Mouse (Mus musculus): ENCODE measurements around the gene Tcf25.

Gene Tcf25

DNA sequence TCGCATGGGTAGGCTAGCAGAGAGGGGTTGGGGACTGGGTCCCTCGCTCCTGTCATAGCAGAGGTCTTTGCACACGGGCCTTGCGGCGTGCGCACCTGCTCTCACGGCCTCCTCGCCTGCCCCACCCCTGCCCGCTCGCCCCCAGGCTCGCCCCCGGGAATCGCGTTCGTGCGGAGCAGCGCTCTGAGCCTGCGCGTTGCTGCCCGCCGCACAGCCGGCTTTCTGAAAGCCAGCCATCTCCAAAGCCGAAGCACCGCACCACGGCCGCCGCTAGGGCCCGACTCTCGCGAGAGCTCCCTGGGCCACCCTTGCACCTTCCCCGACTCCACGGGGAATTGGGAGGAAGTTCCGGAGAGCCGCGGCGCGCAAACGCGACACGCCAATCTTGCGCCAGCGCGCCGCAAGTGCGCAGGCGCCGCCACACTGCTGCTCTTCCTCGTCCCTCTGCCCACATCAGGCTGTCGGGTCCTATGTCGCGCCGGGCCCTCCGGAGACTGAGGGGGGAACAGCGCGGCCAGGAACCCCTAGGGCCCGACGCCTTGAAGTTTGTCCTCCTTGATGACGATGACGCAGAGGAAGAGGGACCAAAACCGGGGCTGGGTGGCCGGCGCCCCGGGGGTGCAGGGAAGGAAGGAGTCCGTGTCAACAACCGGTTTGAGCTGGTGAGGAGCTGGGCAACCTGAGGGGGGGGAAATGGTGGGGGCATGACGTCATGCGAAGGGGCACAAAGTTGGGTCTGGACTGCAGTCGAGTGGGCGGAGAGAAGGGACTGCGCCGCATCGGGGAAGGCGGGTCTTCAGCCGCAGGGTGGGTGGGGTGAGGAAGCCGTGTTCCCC is at the start of gene Tcf25:
Gene Tcf25, plus strand, starts transcription at position 351 of the 836 bp plus-strand sequence.
- peak; percentile 92 for DNase-seq (ENCODE audit: low spot score)

DNA sequence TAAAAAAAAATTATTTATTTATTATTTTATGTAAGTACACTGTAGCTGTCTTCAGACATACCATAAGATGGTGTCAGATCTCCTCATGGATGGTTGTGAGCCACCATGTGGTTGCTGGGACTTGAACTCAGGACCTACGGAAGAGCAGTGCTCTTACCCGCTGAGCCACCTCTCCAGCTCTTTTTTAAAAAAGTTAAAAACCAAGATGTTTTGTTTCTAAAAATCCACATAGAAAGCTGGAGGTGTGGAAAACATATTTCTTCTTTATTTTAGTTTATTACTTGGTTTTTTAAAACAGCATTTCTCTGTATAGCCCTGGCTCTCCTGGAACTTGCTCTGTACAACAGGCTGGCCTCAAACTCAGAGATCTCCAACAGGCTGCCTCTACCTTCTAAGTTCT is 45.0 kb upstream of the Tcf25 start:
- no peak for DNase-seq (ENCODE audit: low spot score)

DNA sequence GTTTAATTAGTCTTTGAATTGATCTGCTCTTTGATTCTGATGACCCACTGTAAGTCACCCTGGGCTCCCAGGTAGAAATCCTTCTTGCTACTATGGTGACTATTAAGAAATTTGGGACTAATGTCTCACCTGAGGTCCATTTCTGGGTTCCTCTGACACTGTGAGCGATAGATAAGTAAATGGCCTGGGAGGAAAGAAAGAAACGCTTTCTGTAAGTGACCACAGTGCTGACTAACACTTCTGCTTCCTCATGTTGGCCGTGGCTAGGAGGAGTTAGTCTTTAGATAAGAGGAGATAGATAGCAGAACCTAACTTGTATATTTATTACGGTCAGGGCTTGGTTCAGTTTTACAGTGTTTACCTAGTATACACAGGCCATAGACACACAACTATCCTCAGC is 44.2 kb upstream of the Tcf25 start:
- DNase-seq (ENCODE audit: low spot score): no peak

DNA sequence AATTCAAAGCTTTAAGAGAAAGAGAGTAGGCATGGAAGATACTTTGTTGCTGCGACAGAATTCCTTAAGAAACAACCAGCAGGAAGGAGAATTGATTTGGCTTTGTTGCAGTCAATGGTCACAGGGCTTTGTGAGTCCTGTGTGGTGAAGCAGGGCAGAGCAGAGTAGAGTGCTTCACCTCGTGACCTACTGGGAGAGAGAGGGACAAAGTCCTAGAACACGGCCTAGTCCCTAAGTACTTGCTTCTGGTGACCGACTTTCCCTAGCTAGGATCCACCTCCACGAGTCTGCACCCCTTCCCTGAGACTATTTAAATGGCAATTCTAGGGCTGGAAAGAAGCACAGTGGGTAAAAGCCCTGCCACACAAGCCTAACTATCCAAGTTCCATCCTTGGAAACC is 43.6 kb upstream of the Tcf25 start:
- DNase-seq (ENCODE audit: low spot score): no peak

DNA sequence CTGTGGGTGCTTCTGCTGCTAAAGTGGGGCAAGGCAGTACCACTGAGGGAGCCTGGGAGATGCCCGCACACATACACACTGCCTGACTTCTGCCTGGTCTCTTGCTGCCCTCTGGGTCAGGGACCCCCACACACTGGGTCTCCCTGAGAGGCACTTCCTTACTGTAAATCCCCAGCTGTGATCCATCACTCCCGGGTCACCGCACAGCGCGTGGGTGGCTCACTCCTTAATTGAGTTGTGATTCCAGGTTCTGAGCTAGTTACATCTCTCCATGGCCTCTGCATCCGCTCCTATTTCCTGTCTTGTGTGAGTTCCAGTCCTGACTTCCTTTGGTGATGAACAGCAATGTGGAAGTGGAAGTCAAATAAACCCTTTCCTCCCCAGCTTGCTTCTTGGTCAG is 42.9 kb upstream of the Tcf25 start:
- no peak for DNase-seq (ENCODE audit: low spot score)

DNA sequence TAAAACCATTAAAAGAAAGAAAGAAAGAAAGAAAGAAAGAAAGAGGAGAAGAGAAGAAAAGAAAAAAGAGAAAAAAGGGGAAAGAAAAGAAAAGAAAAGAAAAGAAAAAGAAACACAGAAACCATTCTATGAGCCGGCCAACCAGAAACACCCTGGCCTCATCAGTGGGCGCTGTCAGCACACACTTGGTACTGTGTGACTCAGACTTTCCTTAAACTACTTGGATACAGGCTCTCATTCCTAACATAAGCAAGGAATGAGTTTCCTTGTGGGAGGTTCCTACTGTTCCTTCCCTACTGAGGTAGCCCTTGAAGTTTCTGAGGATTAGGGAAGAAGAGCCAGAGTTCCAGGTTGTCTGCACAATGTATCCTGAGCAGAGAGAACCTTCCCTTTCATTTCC is 42.3 kb upstream of the Tcf25 start:
- DNase-seq (ENCODE audit: low spot score): no peak

DNA sequence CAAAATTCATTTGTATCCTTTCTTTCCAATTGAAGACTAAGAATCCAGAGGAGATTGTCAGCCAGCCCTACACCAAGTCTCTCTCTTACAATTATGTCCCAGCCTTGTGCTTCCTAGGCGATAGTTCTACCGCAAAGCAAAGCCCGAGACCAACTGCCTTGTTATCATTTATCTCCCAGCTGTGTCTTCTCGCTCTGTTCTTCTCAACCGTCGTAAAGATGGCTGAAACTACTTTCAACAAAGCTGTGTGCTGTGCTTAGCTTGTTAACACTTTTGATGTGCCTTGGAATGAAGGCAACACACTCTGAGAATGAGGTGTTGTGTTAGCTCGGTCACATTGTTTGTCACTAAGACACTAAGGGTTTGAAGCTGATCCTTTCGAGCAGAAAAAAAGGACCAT is 41.7 kb upstream of the Tcf25 start:
- DNase-seq (ENCODE audit: low spot score): no peak

DNA sequence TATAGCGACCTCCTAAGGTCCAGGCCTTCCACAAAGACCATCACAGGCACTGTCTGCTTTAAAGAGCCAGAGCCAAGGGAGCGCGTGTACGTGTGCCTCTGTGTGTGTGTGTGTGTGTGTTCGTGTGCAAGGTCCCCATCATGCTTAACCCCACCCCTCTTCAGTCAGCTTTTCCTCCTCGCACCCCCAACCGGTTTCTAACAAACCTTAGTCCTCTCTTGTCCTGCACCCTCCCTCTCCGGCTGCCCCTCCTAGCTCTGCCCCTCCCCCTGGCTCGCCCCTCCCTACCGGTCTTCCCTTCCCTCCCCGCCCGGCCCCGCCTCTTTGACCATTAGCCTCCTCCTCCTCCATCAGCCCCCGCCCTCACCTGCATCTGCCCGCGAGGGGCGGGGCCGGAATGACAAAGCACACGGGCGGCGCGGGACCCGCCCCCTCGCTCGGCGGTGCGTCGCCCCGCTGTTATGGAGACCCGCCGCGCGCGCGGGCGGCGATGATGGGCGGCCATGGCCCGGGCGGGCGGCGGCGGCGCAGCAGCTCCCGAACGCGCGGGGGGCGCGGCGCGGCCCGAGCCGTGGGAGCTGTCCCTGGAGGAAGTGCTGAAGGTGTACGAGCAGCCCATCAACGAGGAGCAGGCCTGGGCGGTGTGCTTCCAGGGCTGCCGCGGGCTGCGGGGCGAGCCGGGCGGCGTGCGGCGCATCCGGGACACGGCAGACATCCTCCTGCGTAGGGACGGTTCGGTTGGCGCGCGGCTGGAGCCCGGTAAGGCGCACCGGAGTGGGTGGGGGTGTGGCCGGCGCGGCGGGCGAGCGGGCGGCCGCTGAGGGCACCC is 41.1 kb upstream of the Tcf25 start, which contains the start of gene Spire2:
Gene Spire2, plus strand, starts transcription at position 452 of the 829 bp plus-strand sequence.
- peak; percentile 37 for DNase-seq (ENCODE audit: low spot score)

DNA sequence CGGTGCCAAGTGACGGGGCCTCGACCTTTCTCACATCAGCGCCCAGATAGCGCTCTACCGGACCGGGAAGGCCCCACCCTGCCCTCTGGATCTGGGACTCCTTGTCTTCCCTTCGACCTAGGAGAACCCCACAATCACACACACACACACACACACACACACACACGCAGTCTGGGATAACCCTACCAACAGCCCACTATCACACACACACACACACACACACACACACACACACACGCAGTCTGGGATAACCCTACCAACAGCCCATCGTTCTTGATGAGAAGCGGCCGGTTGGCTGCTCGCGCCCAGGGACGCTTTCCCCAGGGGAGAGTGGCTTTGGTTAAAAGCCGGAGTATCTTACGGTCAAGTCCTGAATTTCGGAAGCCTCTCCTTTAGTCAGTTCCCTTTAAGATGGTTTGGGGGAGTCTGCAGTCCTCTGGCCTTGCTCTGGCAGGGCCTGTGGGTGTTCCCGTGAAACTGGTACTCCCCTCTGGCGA is 40.4 kb upstream of the Tcf25 start:
- DNase-seq (ENCODE audit: low spot score): no peak

DNA sequence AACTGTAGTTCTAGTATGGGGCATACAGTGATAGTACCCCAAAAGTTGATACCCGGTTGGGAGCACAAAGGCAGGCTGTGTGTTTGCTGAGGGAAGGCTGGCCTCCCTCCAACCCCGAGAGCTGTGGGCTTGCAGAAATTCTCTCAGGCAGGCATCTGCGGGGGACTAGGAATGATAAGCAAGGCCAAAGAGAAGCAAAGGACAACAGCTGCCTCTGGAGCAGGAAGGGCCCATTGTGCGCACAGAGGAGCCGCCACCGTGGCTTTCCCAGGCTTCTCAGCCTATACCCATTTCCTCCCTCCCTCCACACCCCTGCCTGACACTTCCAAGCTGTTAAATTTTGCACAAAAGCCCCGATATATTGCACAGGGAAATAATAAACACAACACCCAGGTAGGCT is 39.7 kb upstream of the Tcf25 start:
- no peak for DNase-seq (ENCODE audit: low spot score)

DNA sequence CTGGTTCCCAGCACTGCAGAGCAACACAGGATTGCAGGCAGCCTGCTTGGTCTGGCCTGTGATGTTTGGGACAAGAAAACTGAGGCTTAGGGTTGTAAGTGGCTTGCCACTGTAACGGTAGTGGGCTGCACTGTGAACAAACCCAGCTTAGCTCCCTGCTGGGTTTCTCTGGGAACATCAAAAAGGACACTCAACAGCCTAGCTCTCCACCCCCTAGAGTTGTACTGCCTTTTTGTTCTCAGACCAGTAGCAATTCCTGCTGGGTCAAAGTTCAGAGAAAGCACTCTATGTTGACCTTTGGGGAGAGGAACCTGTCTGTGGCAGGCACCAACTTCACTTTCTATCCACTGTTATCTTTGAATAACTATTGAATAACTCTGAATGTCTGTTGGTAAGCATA is 39.1 kb upstream of the Tcf25 start:
- no peak for DNase-seq (ENCODE audit: low spot score)

DNA sequence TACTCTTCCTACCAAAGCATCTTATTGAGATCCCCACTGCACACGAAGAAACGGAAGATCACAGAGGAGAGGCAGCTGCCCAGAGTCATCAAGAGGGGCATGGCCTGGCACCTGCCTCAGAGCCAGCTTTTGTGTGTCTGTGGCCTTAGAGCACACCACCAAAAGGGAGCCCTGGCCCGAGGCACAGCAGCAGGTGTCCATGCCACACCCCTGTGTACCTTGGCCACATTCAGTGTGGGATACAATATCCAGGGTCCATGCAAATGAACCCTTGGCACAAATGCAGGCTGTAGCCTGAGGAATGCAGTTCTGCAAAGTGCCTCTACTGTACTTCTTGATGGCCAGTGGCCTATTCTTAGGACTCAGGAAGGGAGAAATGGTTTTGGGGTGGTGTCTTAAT is 36.1 kb upstream of the Tcf25 start:
- DNase-seq (ENCODE audit: low spot score): no peak

DNA sequence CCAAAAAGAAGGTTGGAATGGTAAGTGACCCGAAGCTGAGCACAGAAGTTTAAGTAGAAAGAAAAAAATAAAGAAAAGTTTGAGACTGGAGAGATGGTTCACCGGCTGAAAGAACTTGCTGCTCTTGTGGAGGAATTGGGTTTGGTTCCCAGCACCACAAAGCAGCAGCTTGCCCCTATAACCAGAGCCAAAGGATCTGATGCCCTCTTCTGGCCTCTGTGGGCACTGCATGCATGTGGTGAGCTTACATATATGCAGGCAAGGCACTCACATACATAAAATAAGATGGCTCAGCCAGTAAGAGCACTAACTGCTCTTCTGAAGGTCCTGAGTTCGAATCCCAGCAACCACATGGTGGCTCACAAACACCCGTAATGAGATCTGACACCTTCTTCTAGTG is 33.5 kb upstream of the Tcf25 start:
- no peak for DNase-seq (ENCODE audit: low spot score)

DNA sequence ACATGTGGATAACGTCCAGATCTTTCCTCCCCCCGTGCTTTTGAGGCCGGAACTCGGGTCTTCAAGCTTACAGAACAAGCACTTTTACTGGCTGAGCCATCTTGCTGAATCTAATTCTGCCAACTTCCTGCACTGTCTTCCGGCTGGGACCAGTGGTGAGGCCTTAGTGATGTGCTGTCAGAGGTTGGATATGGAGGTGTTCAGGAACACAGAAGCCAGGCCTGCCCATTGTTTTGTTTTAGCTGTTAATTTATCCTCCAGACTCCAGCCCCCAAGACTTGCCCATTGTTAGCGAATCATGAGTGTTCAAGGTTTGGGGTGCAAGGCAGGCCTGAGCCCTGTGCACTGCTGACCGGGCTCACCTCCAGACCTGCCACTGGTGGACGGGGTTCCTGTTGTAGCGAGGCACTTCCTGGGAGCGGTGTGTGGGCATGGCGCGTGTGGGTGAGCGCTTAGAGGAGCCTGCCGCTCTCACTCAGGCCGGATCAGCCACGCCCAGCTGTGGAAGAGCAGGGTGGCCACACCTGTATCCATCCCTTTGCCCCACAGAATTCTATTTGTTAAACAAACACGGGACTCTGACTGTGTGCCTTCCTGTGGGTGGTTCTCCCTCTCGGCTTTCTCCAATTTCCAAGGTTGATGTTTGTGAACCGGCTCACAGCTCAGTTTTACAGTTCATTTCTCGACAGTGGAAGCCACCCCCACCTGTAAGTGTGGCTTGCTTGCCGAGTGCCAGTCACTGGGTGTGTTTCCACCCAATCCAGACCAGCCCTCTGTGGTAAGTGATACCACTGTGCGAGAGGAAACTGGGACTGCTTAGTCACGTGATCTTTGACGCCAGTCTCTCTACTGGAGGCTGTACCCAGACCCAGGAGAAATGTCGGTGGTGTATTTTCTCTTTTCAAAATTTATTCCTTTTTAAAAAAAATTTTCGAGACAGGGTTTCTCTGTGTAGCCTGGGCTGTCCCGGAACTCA is 32.2 kb upstream of the Tcf25 start:
- DNase-seq (ENCODE audit: low spot score): no peak

DNA sequence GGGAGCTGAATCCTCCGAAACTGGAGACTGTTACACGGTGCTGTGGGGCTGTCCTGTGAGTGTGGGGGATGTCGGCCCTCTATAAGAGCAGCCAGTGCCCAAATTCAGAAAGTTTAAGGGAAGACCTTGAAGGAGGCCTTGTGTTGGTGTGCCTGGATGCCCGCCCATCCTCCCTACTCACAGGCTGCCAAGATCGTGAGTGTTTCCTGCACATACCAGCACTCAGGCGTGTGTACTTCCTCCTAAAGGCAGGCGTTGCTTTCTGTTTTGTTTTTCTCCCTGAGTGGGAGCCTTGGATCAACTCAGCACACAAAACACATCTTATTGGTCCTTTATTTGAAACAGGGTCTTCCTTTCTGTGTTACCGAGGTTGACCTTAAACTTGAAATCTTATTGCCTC is 31.3 kb upstream of the Tcf25 start:
- DNase-seq (ENCODE audit: low spot score): no peak

DNA sequence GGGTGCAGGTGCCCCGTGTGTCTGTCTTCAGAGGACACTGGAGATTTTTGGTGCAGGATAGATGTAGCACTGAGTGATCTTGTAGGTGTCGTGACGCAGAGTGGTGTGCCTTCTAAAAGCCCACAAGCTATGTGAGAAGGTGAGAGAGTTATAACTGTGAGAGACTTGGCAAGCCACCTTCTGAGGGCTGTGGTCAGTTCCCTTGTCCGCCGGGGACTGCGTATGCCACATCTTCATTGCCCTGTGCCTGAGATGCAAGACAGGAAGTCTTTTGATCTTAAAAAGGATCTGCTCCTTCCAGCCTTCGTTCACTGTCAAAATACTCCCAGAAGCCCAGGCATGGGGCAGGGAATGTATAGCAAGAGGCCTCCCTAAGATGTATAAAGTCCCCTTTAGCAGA is 30.6 kb upstream of the Tcf25 start:
- no peak for DNase-seq (ENCODE audit: low spot score)

DNA sequence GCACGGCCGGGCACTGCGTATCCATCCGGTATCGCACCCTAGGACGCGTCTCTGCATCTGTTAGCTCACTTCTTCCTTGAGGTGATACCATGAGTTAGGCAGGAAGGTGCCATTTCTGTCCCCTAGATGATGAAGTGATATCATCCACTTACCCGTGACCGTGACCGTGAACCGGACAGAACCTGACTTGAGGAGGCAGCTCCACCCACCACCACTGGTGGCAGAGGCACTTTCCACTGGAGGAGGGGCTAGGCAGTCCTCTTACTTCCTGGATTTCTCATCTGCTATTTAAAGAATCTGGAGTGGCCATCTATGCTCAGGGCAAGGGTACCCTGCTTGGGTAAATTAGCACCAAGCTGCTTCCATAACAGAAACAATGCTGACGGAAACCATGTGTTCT is 30.1 kb upstream of the Tcf25 start:
- no peak for DNase-seq (ENCODE audit: low spot score)

DNA sequence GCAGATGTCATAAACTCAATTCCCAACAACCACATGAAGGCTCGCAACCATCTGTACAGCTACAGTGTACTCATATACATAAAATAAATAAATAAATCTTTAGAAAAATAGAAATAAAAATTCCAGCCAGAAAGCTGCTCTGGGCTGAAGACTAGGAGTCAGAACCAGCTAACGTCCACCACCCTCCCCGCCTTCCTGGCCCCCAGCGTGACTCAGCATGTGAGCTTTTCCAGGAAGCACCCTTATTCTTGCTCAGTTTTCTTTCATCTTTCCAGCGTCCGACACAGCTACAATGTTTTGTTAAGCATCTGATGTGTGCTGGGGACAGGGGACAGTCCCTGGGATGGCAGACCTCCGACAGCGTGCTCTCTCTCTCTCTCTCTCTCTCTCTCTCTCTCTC is 28.4 kb upstream of the Tcf25 start:
- DNase-seq (ENCODE audit: low spot score): no peak

DNA sequence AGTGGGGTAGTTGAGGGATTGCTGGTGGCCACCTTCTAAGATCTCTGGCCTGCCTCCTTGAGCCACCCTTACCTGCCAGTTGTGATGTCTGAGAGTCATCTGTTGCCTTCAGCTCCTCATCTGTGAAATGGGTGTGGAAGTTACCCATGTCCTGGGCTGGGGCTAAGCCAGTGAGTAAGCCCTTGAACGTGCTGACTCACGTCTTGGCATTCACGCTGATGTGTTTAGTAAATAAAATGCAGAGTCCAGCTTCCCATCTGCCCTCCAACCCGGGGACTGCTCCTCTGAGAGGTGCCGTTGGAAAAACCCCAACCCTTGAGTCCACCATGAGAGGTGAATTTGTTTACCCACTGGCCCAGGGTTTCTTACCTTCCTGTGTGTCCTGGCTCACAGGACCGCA is 27.7 kb upstream of the Tcf25 start:
- no peak for DNase-seq (ENCODE audit: low spot score)

DNA sequence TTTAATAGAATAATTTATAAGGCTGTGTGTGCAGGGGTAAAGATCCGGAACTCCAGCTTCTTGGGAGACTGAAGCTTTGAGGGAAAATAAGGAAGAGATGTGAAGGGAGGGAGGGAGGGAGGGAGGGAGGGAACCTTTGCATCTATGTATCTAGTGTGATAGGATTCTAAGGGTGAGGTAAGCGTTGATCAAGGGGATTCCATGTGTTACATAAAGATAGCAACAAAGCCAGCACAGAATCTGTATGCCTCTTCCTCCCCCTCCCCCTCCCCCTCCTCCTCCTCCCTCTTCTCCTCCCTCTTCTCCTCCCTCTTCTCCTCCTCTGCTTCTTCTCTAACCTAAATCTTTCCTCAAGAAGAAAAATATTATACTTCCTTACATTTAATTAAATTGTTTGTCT is 26.3 kb upstream of the Tcf25 start:
- DNase-seq (ENCODE audit: low spot score): no peak

DNA sequence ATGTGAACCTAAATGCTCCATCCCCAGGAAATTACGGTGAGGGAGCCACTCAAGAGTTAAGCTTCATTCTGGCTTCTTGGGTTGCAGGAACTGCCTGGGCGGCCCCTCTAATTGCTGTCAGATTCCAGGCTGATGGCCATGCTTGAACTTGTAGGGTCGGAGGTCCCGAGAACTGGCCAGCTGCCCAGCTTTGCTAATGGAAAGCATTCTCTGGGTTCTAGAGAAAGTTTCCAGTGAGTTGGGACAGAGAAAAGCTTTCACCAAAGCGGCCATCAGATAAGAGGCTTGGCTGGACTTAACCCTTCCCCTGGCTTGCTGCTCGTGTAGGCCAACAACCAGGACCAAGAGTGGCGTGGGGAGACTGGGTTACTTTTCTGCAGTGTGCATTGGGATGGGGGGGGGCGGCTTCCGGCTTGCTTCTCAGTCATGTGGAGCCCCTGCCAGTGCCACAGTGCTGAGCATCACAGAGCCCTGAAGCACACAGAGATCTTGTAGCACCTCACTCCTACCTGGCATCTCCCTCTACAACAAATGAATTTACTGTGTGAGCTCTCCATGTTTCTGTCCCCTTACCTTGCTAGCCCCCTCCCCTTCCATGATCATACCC is 25.2 kb upstream of the Tcf25 start:
- DNase-seq (ENCODE audit: low spot score): peak; percentile 48

DNA sequence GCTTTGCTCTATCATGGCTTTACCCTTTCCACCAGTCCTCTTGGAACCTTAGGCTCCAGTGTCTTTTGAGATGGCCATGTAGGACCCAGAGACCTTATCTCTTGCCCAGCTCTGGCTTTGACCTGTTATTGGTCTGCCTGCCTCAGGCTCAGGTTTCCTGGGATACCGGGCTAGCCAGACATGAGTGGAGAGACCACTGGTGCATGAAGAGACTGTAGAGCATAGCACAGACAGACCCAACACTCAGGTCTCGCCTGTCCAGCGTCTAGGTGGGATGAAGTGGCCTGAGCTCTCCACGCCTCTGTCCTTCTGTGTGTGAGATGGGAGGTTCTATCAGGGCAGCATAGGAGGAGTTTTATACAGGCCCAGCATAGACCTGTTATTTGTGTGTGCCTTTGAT is 24.5 kb upstream of the Tcf25 start:
- DNase-seq (ENCODE audit: low spot score): no peak
